Comparison of ENCODE assay signal across 10 mouse cellular contexts in genomic region chr8:72320803-72321583, GRCm38 (mm10). TPM values are rescaled to one million over a fixed set of nuclear protein-coding genes. Genes with fewer than 3 reads are reported as not detected.
A peak's percentile ranks its signal among the peaks of the same experiment; 100 is the strongest.
DNase-seq lines count a peak whose midpoint lies in the region; ATAC-seq and TF ChIP-seq lines count a peak whose summit lies in the region.
"Had no signal": no experiment of that assay in that cellular context is flagged by ENCODE, and none has a peak within 500 bp of the region (broad histone marks: within the 10 kb centered on the region; RNA-seq: fewer than 3 reads in every experiment).

No protein-coding gene starts in this region.

- H3K36me3 ChIP-seq in kidney, embryonic 14.5 days (ENCODE audit: control insufficient read depth, insufficient read depth, low read length): no peaks in the 10 kb centered on the region
- no peaks in the 10 kb centered on the region for H3K36me3 ChIP-seq in intestine, embryonic 15.5 days
- no peaks in the 10 kb centered on the region for H3K36me3 ChIP-seq in midbrain, embryonic 15.5 days (replicated peaks)

- no peak for TF ChIP-seq CTCF in cortical plate, adult 2 months (IDR thresholded peaks at IDR 0.05; ENCODE audit: extremely low read depth, insufficient read depth, low read length)

- ATAC-seq in kidney, embryonic 14.5 days (ENCODE audit: low FRiP score, low TSS enrichment): no peak
- ATAC-seq in intestine, embryonic 15.5 days: no peak
- no peak for ATAC-seq in midbrain, embryonic 15.5 days (replicated peaks)
- ATAC-seq: Patski had no signal

- no peak overlapping the region for H3K27ac ChIP-seq in kidney, embryonic 14.5 days (ENCODE audit: low read depth, low read length)
- no peak overlapping the region; the same call in 1 of the 2 replicates for H3K27ac ChIP-seq in cortical plate, adult 2 months (ENCODE audit: insufficient read depth, low read length)
- H3K27ac ChIP-seq in intestine, embryonic 15.5 days: no peak overlapping the region
- no peak overlapping the region for H3K27ac ChIP-seq in midbrain, embryonic 15.5 days

- peak overlapping the region; percentile 86 for H3K4me2 ChIP-seq in kidney, embryonic 14.5 days (replicated peaks; ENCODE audit: low read depth, low read length)
- H3K4me2 ChIP-seq in intestine, embryonic 15.5 days (replicated peaks): peak overlapping the region; percentile 100
- peak overlapping the region; percentile 81; the same call in 1 of the 2 replicates for H3K4me2 ChIP-seq in midbrain, embryonic 15.5 days

- WGBS in kidney, embryonic 14.5 days: 57% methylated on average over 25 of the region's 25 CpGs
- 51% methylated on average over 25 of the region's 25 CpGs for WGBS in intestine, embryonic 15.5 days
- WGBS in midbrain, embryonic 15.5 days: 63% methylated on average over 25 of the region's 25 CpGs

- H3K4me3 ChIP-seq in kidney, embryonic 14.5 days (ENCODE audit: low read length): peak overlapping the region; percentile 59
- peak overlapping the region; percentile 54; the same call in 1 of the 2 replicates for H3K4me3 ChIP-seq in cortical plate, adult 2 months (ENCODE audit: insufficient read depth, low read length)
- peak overlapping the region; percentile 62 for H3K4me3 ChIP-seq in intestine, embryonic 15.5 days (replicated peaks)
- H3K4me3 ChIP-seq in midbrain, embryonic 15.5 days: peak overlapping the region; percentile 50; the same call in 1 of the 2 replicates

- no peak for TF ChIP-seq POLR2A in cortical plate, adult 2 months (IDR thresholded peaks at IDR 0.05; ENCODE audit: extremely low read depth, insufficient read depth, low read length)

- H3K27me3 ChIP-seq in kidney, embryonic 14.5 days (ENCODE audit: control insufficient read depth, insufficient read depth, low read length): peaks cover 25% of the 10 kb centered on the region
- peaks cover 24% of the 10 kb centered on the region for H3K27me3 ChIP-seq in intestine, embryonic 15.5 days (replicated peaks)
- H3K27me3 ChIP-seq in midbrain, embryonic 15.5 days (replicated peaks): peaks cover 41% of the 10 kb centered on the region
- H3K27me3 ChIP-seq: Patski had no signal

- H3K4me1 ChIP-seq in kidney, embryonic 14.5 days (ENCODE audit: control insufficient read depth, insufficient read depth, low read length): no peaks in the 10 kb centered on the region; the same call in 1 of the 2 replicates
- no peaks in the 10 kb centered on the region; the same call in none of the 2 replicates for H3K4me1 ChIP-seq in cortical plate, adult 2 months (ENCODE audit: control insufficient read depth, insufficient read depth, low read length)
- peaks cover 16% of the 10 kb centered on the region for H3K4me1 ChIP-seq in intestine, embryonic 15.5 days (replicated peaks)
- peaks cover 22% of the 10 kb centered on the region for H3K4me1 ChIP-seq in midbrain, embryonic 15.5 days

- peak overlapping the region; percentile 65; the same call in 1 of the 2 replicates for H3K9ac ChIP-seq in kidney, embryonic 14.5 days (ENCODE audit: low read depth, low read length)
- no peak overlapping the region for H3K9ac ChIP-seq in intestine, embryonic 15.5 days
- H3K9ac ChIP-seq in midbrain, embryonic 15.5 days: no peak overlapping the region

- no peaks in the 10 kb centered on the region for H3K9me3 ChIP-seq in kidney, embryonic 14.5 days (ENCODE audit: control insufficient read depth, low read length)
- H3K9me3 ChIP-seq in intestine, embryonic 15.5 days: no peaks in the 10 kb centered on the region
- no peaks in the 10 kb centered on the region for H3K9me3 ChIP-seq in midbrain, embryonic 15.5 days

- no peak for DNase-seq in kidney, adult 9 months
- no peak for DNase-seq in frontal cortex, postnatal 14 days (ENCODE audit: low spot score in 2 of 2)
- no peak for DNase-seq in adrenal gland, adult 2 months
- DNase-seq in urinary bladder, postnatal 4 days (ENCODE audit: low spot score in 2 of 2): no peak
- DNase-seq: right cerebral cortex, postnatal 25 days had no signal

RNA-seq across cellular contexts. Expression of gene Klf2, which starts 2.2 kb away (rescaled TPM):
- 12.1 and 13.9 TPM in 2 replicates for polyA plus RNA-seq in kidney, embryonic 14.5 days (2014; fragmentation: Nextera tagmentation; extraction: Ambion mirVana)
- polyA plus RNA-seq in cortical plate, adult 2 months (2012; rRNA removed): 11.7 and 14.7 TPM in 2 replicates
- polyA plus RNA-seq in intestine, embryonic 15.5 days (2015; fragmentation: Nextera tagmentation; extraction: Ambion mirVana): 6.6 and 7.2 TPM in 2 replicates
- 4.7 and 5.4 TPM in 2 replicates for polyA plus RNA-seq in midbrain, embryonic 15.5 days (2015; fragmentation: Nextera tagmentation; extraction: Ambion mirVana)
- total RNA-seq in adrenal gland, adult 2 months (2021): 10 to 100 TPM; 34.4 to 53.0 TPM
- 94.5 and 128 TPM in 2 replicates for polyA plus RNA-seq in adrenal gland, adult 2 months (2012; rRNA removed)

RNA-seq across cellular contexts. Expression of gene Gm10282, which starts 15.9 kb away (rescaled TPM):
- polyA plus RNA-seq in kidney, embryonic 14.5 days (2014; fragmentation: Nextera tagmentation; extraction: Ambion mirVana): 32.7 and 38.4 TPM in 2 replicates
- polyA plus RNA-seq in cortical plate, adult 2 months (2012; rRNA removed): 5.3 and 5.4 TPM in 2 replicates
- 21.5 and 24.3 TPM in 2 replicates for polyA plus RNA-seq in intestine, embryonic 15.5 days (2015; fragmentation: Nextera tagmentation; extraction: Ambion mirVana)
- polyA plus RNA-seq in midbrain, embryonic 15.5 days (2015; fragmentation: Nextera tagmentation; extraction: Ambion mirVana): 9.0 and 11.9 TPM in 2 replicates
- total RNA-seq in adrenal gland, adult 2 months (2021): 10 to 100 TPM in 1 of 2 experiments, 1 to 10 TPM in 1; 6.4 to 17.1 TPM
- polyA plus RNA-seq in adrenal gland, adult 2 months (2012; rRNA removed): 0.10 and 0.33 TPM in 2 replicates
